Mouse (Mus musculus): ENCODE measurements at regions not wholly inside any gene's neighbourhood (a gene's known extent, or its start where the extent isn't known, plus 50 kb on each side); places are given as distances from the start of the nearest gene placed in this dataset. TPM values are rescaled to one million over a fixed set of nuclear protein-coding genes. Genes with fewer than 3 reads are reported as not detected.

DNA sequence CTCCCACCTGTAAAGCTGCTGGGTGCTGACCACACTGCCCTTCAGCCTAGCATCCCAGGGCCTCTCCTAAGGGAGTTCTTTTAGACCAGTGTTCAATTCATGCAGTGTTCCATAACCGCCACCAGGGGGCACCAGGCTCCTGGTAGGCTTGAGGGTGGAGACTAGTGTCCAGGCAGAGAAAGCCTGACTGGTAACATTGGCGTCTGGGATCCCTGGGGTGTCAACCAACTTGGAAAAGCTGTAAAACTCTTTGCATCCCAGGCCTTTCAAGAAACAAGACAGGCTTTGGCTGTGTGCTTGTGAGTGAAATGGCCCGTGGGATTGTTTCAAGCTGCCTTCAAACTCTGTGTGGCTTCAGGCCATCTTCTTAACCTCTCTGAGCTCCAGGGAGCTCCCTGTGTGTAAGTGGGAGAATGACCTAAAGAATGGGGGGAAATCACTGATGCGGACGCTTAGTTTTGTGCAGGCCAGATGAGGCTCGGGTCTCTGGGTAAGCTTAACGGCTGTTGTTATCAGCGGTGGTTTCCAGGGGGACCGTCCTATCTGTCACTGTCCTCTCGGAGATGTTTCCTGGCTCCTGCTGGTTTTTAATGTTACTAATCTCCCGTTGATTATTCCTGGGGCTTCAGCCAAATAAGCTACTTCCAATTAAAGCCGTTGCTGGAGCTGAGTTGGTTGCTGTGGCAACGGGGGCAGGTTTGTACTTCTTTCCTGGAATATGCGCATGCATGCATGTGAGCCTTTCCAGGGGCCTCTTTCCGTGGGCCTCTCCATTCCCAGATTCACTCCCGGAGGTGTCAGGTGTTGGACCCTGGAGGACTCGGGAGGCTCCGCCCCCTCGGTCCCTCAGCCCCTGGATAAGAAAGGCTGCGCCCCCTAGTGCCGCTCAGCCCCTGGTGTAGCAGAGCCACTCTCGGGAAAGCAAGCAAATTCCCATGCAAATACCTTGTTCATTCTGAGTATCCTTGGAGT is 147.6 kb upstream of the Kcnab2 start:
- 4% methylated on average over 22 of the region's 22 CpGs for WGBS
- H3K36me3 ChIP-seq (replicated peaks), result no peaks in the 10 kb centered on the region
- no peaks in the 10 kb centered on the region for H3K9me3 ChIP-seq
- H3K4me2 ChIP-seq, result peak overlapping the region; percentile 26
- ATAC-seq (ENCODE audit: low FRiP score), result peak; percentile 85
- peaks cover 32% of the 10 kb centered on the region for H3K27me3 ChIP-seq
- H3K9ac ChIP-seq, result no peak overlapping the region
- H3K4me1 ChIP-seq, result peaks cover 36% of the 10 kb centered on the region
- H3K4me3 ChIP-seq (replicated peaks), result peak overlapping the region; percentile 7; the same call in 1 of the 2 replicates
- H3K27ac ChIP-seq, result peak overlapping the region; percentile 82

DNA sequence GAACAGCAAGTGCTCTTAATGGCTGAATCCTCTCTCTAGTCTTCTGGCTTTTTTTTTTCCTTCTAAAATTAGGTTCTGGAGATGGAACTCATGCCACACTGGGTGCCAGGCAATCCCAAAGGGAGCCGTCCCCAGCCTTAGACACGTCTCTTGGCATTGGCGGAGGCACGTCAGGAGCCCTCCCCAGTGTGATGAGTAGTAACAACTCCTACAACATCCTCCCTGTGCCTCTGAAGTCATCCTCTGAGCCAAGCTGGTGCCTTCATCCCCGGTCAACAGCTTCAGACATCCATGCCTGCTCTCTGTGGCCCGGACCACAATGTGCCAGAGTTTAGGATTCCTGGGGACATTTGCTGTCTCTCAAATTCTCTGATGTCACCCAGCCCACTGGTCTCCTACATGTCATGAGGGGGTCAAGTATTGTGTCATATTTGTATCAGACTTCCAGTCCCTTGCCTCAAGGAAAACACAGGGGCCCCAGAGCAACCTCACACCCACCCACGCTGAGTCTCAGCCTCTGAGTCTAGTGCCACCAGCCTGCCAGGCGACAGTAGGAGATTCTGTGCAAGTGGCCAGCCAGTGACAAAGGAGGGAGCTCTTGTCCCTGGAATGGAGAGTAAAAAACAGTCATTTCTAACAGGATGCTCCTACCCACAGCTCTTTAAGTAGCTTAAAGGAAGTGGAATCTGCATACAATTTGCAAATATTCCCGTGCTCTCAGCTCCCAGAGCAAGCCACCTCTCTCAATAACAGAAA is 144.5 kb upstream of the Kcnab2 start:
- H3K27me3 ChIP-seq, result peaks cover 34% of the 10 kb centered on the region
- H3K36me3 ChIP-seq (replicated peaks), result no peaks in the 10 kb centered on the region
- H3K4me1 ChIP-seq, result peaks cover 36% of the 10 kb centered on the region
- H3K9me3 ChIP-seq, result no peaks in the 10 kb centered on the region
- peak overlapping the region; percentile 46; the same call in 1 of the 2 replicates for H3K27ac ChIP-seq
- peak overlapping the region; percentile 22; the same call in 1 of the 2 replicates for H3K4me2 ChIP-seq
- H3K9ac ChIP-seq, result 0 out of 2 replicates have a peak overlapping the region, but pooled peaks have one; percentile 30
- no peak for ATAC-seq (ENCODE audit: low FRiP score)
- H3K4me3 ChIP-seq (replicated peaks), result no peak overlapping the region
- WGBS, result 62% methylated on average over 9 of the region's 9 CpGs

DNA sequence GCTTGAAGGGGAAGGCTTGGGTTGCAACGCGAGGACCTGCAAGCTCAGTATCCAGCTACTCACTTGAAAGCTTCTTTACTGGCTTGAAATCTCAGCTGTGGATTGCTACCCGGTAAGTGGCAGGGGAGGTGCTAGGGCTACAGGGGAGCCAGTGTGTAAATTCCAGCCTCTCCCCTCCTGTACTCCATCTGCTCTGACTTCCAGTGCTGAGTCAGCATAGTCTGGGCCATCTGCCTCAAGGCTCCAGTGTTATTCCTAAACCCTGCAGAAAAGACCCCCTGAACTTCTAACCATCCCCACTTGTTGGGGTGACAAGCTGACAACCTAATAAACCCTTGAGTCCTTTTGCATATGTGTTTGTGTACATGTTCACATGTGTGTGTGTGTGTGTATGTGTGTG is 140.0 kb upstream of the Kcnab2 start:
- H3K9me3 ChIP-seq, result 0 out of 2 replicates have a peak, but pooled peaks cover 3% of the 10 kb centered on the region
- H3K36me3 ChIP-seq (replicated peaks), result no peaks in the 10 kb centered on the region
- H3K4me3 ChIP-seq (replicated peaks), result no peak overlapping the region
- no peak overlapping the region for H3K4me2 ChIP-seq
- peaks cover 6% of the 10 kb centered on the region for H3K4me1 ChIP-seq
- peaks cover 17% of the 10 kb centered on the region; the same call in 1 of the 2 replicates for H3K27me3 ChIP-seq
- WGBS, result 72% methylated on average over 3 of the region's 3 CpGs
- no peak overlapping the region for H3K9ac ChIP-seq
- H3K27ac ChIP-seq, result no peak overlapping the region
- no peak for ATAC-seq (ENCODE audit: low FRiP score)

DNA sequence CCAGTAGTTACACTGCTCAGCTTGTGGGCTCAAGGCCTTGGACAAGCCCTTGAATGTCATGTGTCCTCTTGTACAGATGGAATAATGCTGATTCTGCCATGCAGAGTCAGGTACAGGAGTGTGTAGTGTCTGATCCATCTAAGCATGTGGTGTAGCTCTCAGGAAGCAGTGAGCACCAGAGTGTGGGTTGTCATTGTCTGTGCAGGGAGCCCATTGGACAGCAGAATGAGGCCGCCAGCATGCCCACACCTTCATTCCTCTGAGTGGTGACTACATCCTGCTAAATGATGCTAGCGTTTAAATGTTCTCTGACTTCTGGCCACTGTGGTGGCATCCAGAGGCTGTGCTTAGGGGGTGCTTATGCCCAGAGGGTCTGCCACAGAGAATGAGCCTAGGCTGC is 137.5 kb upstream of the Kcnab2 start:
- ATAC-seq (ENCODE audit: low FRiP score), result no peak
- Histone ChIP-seq H3K27me3 (0 out of 2 replicates have a peak, but pooled peaks cover under 1% of the 10 kb centered on the region), H3K4me3 (replicated peaks) (no peak overlapping the region), H3K27ac (no peak overlapping the region), H3K4me1 (no peaks in the 10 kb centered on the region), H3K4me2 (no peak overlapping the region), H3K9me3 (0 out of 2 replicates have a peak, but pooled peaks cover 3% of the 10 kb centered on the region), H3K9ac (no peak overlapping the region), H3K36me3 (replicated peaks) (no peaks in the 10 kb centered on the region)
- WGBS, result 89% methylated on average over 2 of the region's 2 CpGs

DNA sequence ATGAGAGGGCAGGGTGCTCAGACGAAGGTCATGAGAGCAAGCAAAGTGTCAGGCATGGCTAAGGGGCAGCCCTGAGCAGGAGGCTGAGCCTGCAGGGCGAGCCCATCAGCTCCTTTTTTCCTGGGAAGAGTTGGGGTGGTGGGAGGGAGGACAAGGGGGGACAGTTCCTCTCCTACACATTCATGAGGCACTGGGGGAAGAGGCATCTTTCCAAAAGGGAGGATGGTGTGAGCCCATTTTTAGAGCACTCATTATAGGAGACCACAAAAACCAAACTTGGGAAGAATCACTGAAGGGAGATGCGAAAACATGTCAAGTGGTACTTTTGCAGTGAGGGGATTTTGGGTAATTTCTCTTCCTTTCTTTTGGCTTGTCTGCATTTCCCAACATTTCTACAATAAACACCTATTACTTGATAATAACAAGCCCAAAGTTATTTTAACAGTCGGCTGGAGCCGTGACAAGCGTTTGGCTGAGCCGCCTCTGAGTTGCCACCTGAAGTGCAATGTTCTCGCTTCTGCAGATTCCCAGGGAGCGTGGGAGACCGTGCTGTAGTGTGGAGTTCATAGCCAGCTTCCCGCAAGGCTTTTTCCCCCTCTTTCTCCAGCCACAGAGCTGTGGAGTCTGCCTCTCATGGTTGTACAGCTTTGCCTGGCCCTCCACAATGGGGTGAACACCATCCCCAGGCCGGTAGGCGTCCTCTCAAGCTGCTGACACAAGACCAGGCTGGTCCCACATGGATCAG is 136.9 kb upstream of the Kcnab2 start:
- H3K27ac ChIP-seq, result no peak overlapping the region
- H3K9me3 ChIP-seq, result 0 out of 2 replicates have a peak, but pooled peaks cover 3% of the 10 kb centered on the region
- no peak for ATAC-seq (ENCODE audit: low FRiP score)
- no peaks in the 10 kb centered on the region for H3K4me1 ChIP-seq
- no peak overlapping the region for H3K9ac ChIP-seq
- no peak overlapping the region for H3K4me3 ChIP-seq (replicated peaks)
- no peaks in the 10 kb centered on the region for H3K36me3 ChIP-seq (replicated peaks)
- no peak overlapping the region for H3K4me2 ChIP-seq
- no peaks in the 10 kb centered on the region for H3K27me3 ChIP-seq
- WGBS, result 89% methylated on average over 13 of the region's 13 CpGs

Small RNA genes in the stretch of these regions (microRNA-seq; reads per million reads assigned to microRNA genes)
- not detected for gene Gm25779
